Mouse (Mus musculus) CD4-positive, CD25-positive, alpha-beta regulatory T cell, adult 4 months (primary cell): Measurements from ENCODE around the gene Ndufs8. TPM values are rescaled to one million over a fixed set of nuclear protein-coding genes. Genes with fewer than 3 reads are reported as not detected.

ENCODE experiments used
- polyA plus RNA-seq, 2 experiments: library from polyadenylated mRNA; unstranded; fragments of 100-300 nt; shearing (Covaris generic); gene quantifications; one replicate each; pipeline ENCODE4 v1.2.1; 2017

Ndufs8 gene
- polyA plus RNA-seq, 2 experiments from 2014 or later, result 219 to 234 TPM

Other genes starting within 250 kb of the Ndufs8 start
- gene Lrp5, start 226.2 kb downstream of the Ndufs8 start, polyA plus RNA-seq, result under 1 TPM in 1 of 2 experiments, not detected in 1; 0.08 TPM
- gene 1810055G02Rik, start 204.5 kb downstream of the Ndufs8 start, polyA plus RNA-seq, result 1 to 10 TPM; 6.7 to 8.0 TPM
- 10 to 100 TPM; 33.1 to 38.4 TPM for gene Kmt5b, start 145.4 kb downstream of the Ndufs8 start, polyA plus RNA-seq
- gene Chka, start 61.0 kb downstream of the Ndufs8 start, polyA plus RNA-seq, result 1 to 10 TPM; 2.5 to 3.7 TPM
- 100 to 1,000 TPM in 1 of 2 experiments, 10 to 100 TPM in 1; 51.3 to 100 TPM for gene Tcirg1, start 5.6 kb downstream of the Ndufs8 start, polyA plus RNA-seq
- under 1 TPM in 1 of 2 experiments, not detected in 1; 0.85 TPM for gene Aldh3b1, start 17.0 kb upstream of the Ndufs8 start, polyA plus RNA-seq
- 10 to 100 TPM; 20.8 to 54.2 TPM for gene Unc93b1, start 22.4 kb upstream of the Ndufs8 start, polyA plus RNA-seq
- not detected for gene Aldh3b3, start 45.9 kb upstream of the Ndufs8 start, polyA plus RNA-seq
- not detected for gene Aldh3b2, start 59.6 kb upstream of the Ndufs8 start, polyA plus RNA-seq
- gene Acy3, start 73.8 kb upstream of the Ndufs8 start, polyA plus RNA-seq, result 1 to 10 TPM in 1 of 2 experiments, not detected in 1; 1.5 TPM
- gene Tbx10, start 80.0 kb upstream of the Ndufs8 start, polyA plus RNA-seq, result not detected
- gene Nudt8, start 87.8 kb upstream of the Ndufs8 start, polyA plus RNA-seq, result 10 to 100 TPM; 10.7 to 15.2 TPM
- gene Gm49405, start 87.9 kb upstream of the Ndufs8 start, polyA plus RNA-seq, result under 1 TPM; 0.78 to 0.96 TPM
- gene Doc2g, start 90.5 kb upstream of the Ndufs8 start, polyA plus RNA-seq, result 1 to 10 TPM; 1.1 to 2.1 TPM
- 100 to 1,000 TPM; 109 to 164 TPM for gene Ndufv1, start 100.0 kb upstream of the Ndufs8 start, polyA plus RNA-seq
- 100 to 1,000 TPM; 543 to 655 TPM for gene Gstp1, start 125.2 kb upstream of the Ndufs8 start, polyA plus RNA-seq
- 1 to 10 TPM; 4.2 to 5.3 TPM for gene Gstp2, start 133.2 kb upstream of the Ndufs8 start, polyA plus RNA-seq
- 100 to 1,000 TPM; 158 to 206 TPM for gene Gstp3, start 146.8 kb upstream of the Ndufs8 start, polyA plus RNA-seq
- gene Cabp2, start 168.8 kb upstream of the Ndufs8 start, polyA plus RNA-seq, result not detected
- gene Cdk2ap2, start 184.4 kb upstream of the Ndufs8 start, polyA plus RNA-seq, result 100 to 1,000 TPM; 328 to 403 TPM
- 100 to 1,000 TPM in 1 of 2 experiments, 10 to 100 TPM in 1; 98.7 to 113 TPM for gene Pitpnm1, start 187.2 kb upstream of the Ndufs8 start, polyA plus RNA-seq
- gene Aip, start 213.1 kb upstream of the Ndufs8 start, polyA plus RNA-seq, result 100 to 1,000 TPM; 179 to 208 TPM
- gene Gpr152, start 227.0 kb upstream of the Ndufs8 start, polyA plus RNA-seq, result under 1 TPM in 1 of 2 experiments, not detected in 1; 0.29 TPM
- under 1 TPM; 0.79 to 0.92 TPM for gene Cabp4, start 231.3 kb upstream of the Ndufs8 start, polyA plus RNA-seq
- gene Coro1b, start 235.8 kb upstream of the Ndufs8 start, polyA plus RNA-seq, result 100 to 1,000 TPM; 236 to 310 TPM
- 100 to 1,000 TPM; 836 to 870 TPM for gene Ptprcap, start 240.8 kb upstream of the Ndufs8 start, polyA plus RNA-seq